Mouse (Mus musculus) liver, postnatal 0 days (tissue): ENCODE results near the gene Ggnbp2.

Source experiments
- CTCF ChIP-seq: sonication (generic); IDR thresholded peaks from 2 replicates; pipeline ENCODE4 v1.5.1; 2016; ENCODE audit warnings: antibody characterized with exemption, low read depth
- EP300 ChIP-seq: IDR thresholded peaks from 2 replicates; pipeline ENCODE4 v1.6.1; 2016; ENCODE audit warnings: antibody characterized with exemption, low read depth, mild to moderate bottlenecking

- TF ChIP-seq CTCF: no peak
- no peak for TF ChIP-seq EP300
Observed at GRCm38 (mm10) chr11:84879007-84879771, 8.6 kb upstream of the Ggnbp2 start.
